Mouse (Mus musculus) cerebellum, adult 2 months (tissue): ENCODE results near the gene 1110017D15Rik.

Experiments used
- CTCF ChIP-seq: fragments of 200-500 bp; IDR thresholded peaks from 2 replicates; pipeline ENCODE4 v1.5.1; 2011; ENCODE audit warnings: low read depth, mild to moderate bottlenecking, control low read depth, low read length, moderate library complexity, borderline replicate concordance; ENCODE audit not compliant: insufficient read depth
- POLR2A ChIP-seq: fragments of 200-500 bp; IDR thresholded peaks from 2 replicates; pipeline ENCODE4 v1.6.1; 2011; ENCODE audit warnings: low read length, control low read depth, borderline replicate concordance; ENCODE audit not compliant: insufficient read depth

DNA sequence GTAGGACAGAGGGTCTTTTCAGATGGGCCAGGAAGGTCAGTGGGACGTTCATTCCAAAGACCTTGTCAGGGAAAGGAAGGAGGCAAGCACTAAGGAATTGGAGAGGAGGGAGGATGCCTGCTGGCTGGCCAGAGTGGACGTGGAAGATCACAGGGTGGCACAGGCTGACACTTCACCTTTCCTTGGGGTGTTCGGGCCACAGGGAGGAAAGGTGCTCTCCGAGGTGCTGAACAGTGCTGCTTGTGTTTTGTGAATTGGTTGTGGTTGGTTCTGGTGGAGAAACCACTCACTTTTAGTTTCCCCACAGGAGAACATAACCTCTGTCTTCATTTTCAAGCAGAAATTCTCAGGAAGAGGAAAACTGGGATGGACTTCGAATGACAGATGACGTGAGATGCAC is 15.3 kb upstream of the 1110017D15Rik start:
- TF ChIP-seq CTCF (no peak), POLR2A (no peak)
